Mouse (Mus musculus) midbrain, embryonic 11.5 days (tissue): ENCODE data around the gene Cntrob. TPM values are rescaled to one million over a fixed set of nuclear protein-coding genes. Genes with fewer than 3 reads are reported as not detected.

Experiments
- ATAC-seq: fragments of 200-750 bp; cut with Nextera tagmentation; 2 replicates; pipeline ENCODE4 v1.8.0; 2017; ENCODE audit warnings: moderate TSS enrichment, moderate library complexity; ENCODE audit not compliant: low FRiP score
- DNase-seq: peaks from one replicate; pipeline ENCODE4 v3.0.0; 2015; ENCODE audit warnings: low spot score; ENCODE audit errors: missing footprints
- H3K27ac ChIP-seq: fragments of 300-500 bp; sonication (generic); 2 replicates; pipeline ENCODE4 v1.5.1; 2014; ENCODE audit warnings: low read depth, low read length
- H3K27me3 ChIP-seq: fragments of 300-500 bp; sonication (generic); 2 replicates; pipeline ENCODE4 v1.6.1; 2014; ENCODE audit warnings: mild to moderate bottlenecking, low read length, moderate library complexity, mixed read lengths; ENCODE audit not compliant: control insufficient read depth, insufficient read depth
- H3K36me3 ChIP-seq: fragments of 300-500 bp; sonication (generic); 2 replicates; pipeline ENCODE4 v1.6.1; 2014; ENCODE audit warnings: mild to moderate bottlenecking, low read length, moderate library complexity, mixed read lengths; ENCODE audit not compliant: control insufficient read depth, insufficient read depth
- H3K4me1 ChIP-seq: fragments of 300-500 bp; sonication (generic); 2 replicates; pipeline ENCODE4 v1.6.1; 2014; ENCODE audit warnings: low read length; ENCODE audit not compliant: control insufficient read depth, insufficient read depth
- H3K4me2 ChIP-seq: fragments of 300-500 bp; sonication (generic); 2 replicates; pipeline ENCODE4 v1.6.1; 2014; ENCODE audit warnings: mild to moderate bottlenecking, moderate library complexity
- H3K4me3 ChIP-seq: fragments of 300-500 bp; sonication (generic); 2 replicates; pipeline ENCODE4 v1.5.1; 2014; ENCODE audit warnings: low read depth, low read length
- H3K9ac ChIP-seq: fragments of 300-500 bp; sonication (generic); 2 replicates; pipeline ENCODE4 v1.6.1; 2014; ENCODE audit warnings: low read length
- H3K9me3 ChIP-seq: fragments of 300-500 bp; sonication (generic); 2 replicates; pipeline ENCODE4 v1.6.1; 2016; ENCODE audit warnings: low read length; ENCODE audit not compliant: control insufficient read depth
- WGBS: fragments of 180-500 bp; shearing (Covaris S2); extraction: QIAGEN DNeasy Blood & Tissue Kit; methylation state at CpG from one replicate; pipeline ENCODE4 v1.1.7; 2014; 5-methylcytosine and 5-hydroxymethylcytosine counted together
- polyA plus RNA-seq: library from polyadenylated mRNA; unstranded; fragments of >200 nt; fragmentation: Nextera tagmentation; extraction: Ambion mirVana; gene quantifications from 2 replicates; pipeline ENCODE4 v1.2.1, GENCODE M21; 2014

The Cntrob gene
- polyA plus RNA-seq, 1 experiment from 2014 or later: 28.3 TPM

GRCm38 (mm10) chr11:69331152-69331551 is 7.6 kb upstream of the Cntrob start:
- Histone ChIP-seq H3K27ac (no peak overlapping the region), H3K27me3 (peaks cover 16% of the 10 kb centered on the region), H3K36me3 (no peaks in the 10 kb centered on the region), H3K9ac (no peak overlapping the region), H3K4me2 (no peak overlapping the region), H3K4me1 (peaks cover 14% of the 10 kb centered on the region), H3K4me3 (no peak overlapping the region), H3K9me3 (no peaks in the 10 kb centered on the region)
- 91% methylated on average over 6 of the region's 6 CpGs for WGBS
- ATAC-seq (no peak), DNase-seq (no peak)

- H3K9me3 ChIP-seq: no peaks in the 10 kb centered on the region
- no peak overlapping the region for H3K4me3 ChIP-seq
- DNase-seq (no peak), ATAC-seq (no peak)
- no peak overlapping the region for H3K27ac ChIP-seq
- no peak overlapping the region for H3K4me2 ChIP-seq
- WGBS: 93% methylated on average over 6 of the region's 6 CpGs
- H3K4me1 ChIP-seq: peaks cover 21% of the 10 kb centered on the region
- H3K27me3 ChIP-seq: peaks cover 16% of the 10 kb centered on the region
- H3K9ac ChIP-seq: no peak overlapping the region
- no peaks in the 10 kb centered on the region for H3K36me3 ChIP-seq
These were observed 4.9 kb upstream of the Cntrob start for GRCm38 (mm10) chr11:69328517-69328916.

DNA sequence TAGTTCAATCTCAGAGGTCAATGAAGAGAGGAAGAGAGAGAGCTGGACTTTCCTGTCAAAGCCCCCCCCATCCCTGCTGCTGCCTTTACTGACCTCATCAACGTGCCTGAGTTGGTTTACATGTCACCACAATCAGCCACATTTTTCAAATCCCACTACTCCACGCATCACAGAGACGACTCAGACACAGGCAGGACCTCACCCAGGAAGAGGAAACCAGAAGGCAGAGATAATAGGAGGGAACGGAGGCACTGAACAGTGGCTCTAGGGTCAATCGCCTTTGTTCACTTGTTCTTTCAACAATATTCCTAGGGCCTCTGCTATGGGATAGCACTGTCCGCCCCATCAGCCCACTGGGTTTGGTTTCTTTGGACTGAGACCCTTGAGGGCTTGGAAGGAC is 4.1 kb upstream of the Cntrob start:
- Histone ChIP-seq H3K27me3 (peaks cover 16% of the 10 kb centered on the region), H3K4me2 (no peak overlapping the region), H3K4me1 (peaks cover 26% of the 10 kb centered on the region), H3K4me3 (no peak overlapping the region), H3K9ac (no peak overlapping the region), H3K9me3 (no peaks in the 10 kb centered on the region), H3K36me3 (no peaks in the 10 kb centered on the region), H3K27ac (no peak overlapping the region)
- peak; percentile 79 for DNase-seq
- WGBS: 63% methylated on average over 6 of the region's 6 CpGs
- no peak for ATAC-seq

DNA sequence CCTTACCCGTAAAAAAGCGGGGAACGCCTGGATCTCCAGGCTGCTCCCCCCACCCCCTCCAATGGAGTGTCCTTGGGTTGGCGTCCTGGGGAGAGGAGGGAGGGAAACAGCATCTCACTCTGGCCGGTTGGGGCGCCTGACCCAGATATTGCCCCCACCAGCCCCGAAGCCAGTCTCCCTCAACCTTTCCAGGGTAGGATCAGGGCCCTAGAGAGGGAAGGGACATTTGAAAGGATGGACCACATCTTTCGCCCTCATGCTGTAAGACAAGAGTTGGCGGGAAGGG is 3.5 kb upstream of the Cntrob start:
- ATAC-seq (no peak), DNase-seq (no peak)
- Histone ChIP-seq H3K36me3 (no peaks in the 10 kb centered on the region), H3K4me3 (peak overlapping the region; percentile 50; the same call in 1 of the 2 replicates), H3K4me2 (no peak overlapping the region; the same call in 1 of the 2 replicates), H3K9me3 (no peaks in the 10 kb centered on the region), H3K27ac (no peak overlapping the region), H3K27me3 (peaks cover 16% of the 10 kb centered on the region), H3K4me1 (peaks cover 28% of the 10 kb centered on the region), H3K9ac (no peak overlapping the region; the same call in 1 of the 2 replicates)
- WGBS: 7% methylated on average over 9 of the region's 9 CpGs

GRCm38 (mm10) chr11:69326408-69327156 is 3.0 kb upstream of the Cntrob start:
- H3K9me3 ChIP-seq: no peaks in the 10 kb centered on the region
- H3K27ac ChIP-seq: no peak overlapping the region
- 2% methylated on average over 45 of the region's 45 CpGs for WGBS
- peak overlapping the region; percentile 66 for H3K9ac ChIP-seq
- peaks cover 16% of the 10 kb centered on the region for H3K27me3 ChIP-seq
- H3K4me1 ChIP-seq: peaks cover 30% of the 10 kb centered on the region
- ATAC-seq: peak; percentile 33
- DNase-seq: peak; percentile 87
- H3K4me2 ChIP-seq: peak overlapping the region; percentile 91
- peak overlapping the region; percentile 50 for H3K4me3 ChIP-seq
- H3K36me3 ChIP-seq: no peaks in the 10 kb centered on the region

DNA sequence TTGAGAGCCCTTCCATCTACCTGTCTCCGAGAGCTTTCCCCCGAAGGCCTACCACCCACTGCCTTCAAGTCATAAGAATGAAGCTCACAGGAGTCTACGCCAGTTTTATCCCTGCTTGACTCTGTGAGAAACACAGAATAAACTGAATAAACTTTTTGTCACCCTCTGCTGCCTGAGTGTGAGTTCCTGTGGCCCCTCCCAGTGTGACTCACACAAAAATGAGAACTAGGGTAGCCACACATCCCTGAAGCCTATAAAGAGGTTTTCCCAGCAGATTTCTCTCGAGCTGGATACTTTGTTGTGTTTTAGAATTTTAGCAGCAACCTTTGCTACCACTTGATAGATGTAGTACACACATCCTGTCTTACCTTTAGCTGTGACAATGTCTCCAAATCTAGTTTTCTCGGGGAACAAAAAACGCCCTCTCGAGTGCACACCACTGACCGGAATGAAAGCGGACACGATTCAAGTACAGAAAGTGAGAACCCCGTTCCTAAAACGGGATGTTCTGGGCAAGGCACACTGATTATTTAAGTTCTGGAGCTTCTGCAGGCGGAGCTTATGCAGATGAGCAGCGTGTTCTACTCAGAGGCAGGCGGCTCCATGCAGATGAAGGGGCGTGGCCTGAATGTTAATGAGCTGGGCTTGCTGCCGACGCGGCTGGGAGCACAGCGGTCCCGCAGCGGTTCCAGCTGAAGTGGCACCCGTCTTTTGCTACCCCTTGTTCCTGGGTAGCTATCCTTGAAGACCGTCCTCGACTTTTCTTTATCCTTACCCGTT is 2.2 kb upstream of the Cntrob start, which contains the start of gene Kcnab3:
TSS of gene Kcnab3 (plus strand) at position 631 of the 780 bp plus-strand sequence.
- ATAC-seq (peak; percentile 71), DNase-seq (peak; percentile 98)
- Histone ChIP-seq H3K36me3 (no peaks in the 10 kb centered on the region), H3K27me3 (peaks cover 16% of the 10 kb centered on the region), H3K9me3 (no peaks in the 10 kb centered on the region), H3K9ac (peak within 1 kb of the TSS; percentile 66), H3K4me3 (peak within 1 kb of the TSS; percentile 50), H3K27ac (no peak within 1 kb of the TSS), H3K4me1 (peaks cover 30% of the 10 kb centered on the region), H3K4me2 (peak within 1 kb of the TSS; percentile 91)
- WGBS: 12% methylated on average over 26 of the region's 26 CpGs

- H3K27ac ChIP-seq: no peak overlapping the region
- no peak overlapping the region; the same call in 1 of the 2 replicates for H3K4me2 ChIP-seq
- ATAC-seq (no peak), DNase-seq (peak; percentile 37)
- 82% methylated on average over 6 of the region's 6 CpGs for WGBS
- peaks cover 30% of the 10 kb centered on the region for H3K4me1 ChIP-seq
- peaks cover 16% of the 10 kb centered on the region for H3K27me3 ChIP-seq
- H3K9ac ChIP-seq: no peak overlapping the region
- H3K9me3 ChIP-seq: no peaks in the 10 kb centered on the region
- H3K36me3 ChIP-seq: no peaks in the 10 kb centered on the region
- H3K4me3 ChIP-seq: 0 out of 2 replicates have a peak overlapping the region, but pooled peaks have one; percentile 9
These were observed 1.2 kb upstream of the Cntrob start for GRCm38 (mm10) chr11:69324749-69325148.

DNA sequence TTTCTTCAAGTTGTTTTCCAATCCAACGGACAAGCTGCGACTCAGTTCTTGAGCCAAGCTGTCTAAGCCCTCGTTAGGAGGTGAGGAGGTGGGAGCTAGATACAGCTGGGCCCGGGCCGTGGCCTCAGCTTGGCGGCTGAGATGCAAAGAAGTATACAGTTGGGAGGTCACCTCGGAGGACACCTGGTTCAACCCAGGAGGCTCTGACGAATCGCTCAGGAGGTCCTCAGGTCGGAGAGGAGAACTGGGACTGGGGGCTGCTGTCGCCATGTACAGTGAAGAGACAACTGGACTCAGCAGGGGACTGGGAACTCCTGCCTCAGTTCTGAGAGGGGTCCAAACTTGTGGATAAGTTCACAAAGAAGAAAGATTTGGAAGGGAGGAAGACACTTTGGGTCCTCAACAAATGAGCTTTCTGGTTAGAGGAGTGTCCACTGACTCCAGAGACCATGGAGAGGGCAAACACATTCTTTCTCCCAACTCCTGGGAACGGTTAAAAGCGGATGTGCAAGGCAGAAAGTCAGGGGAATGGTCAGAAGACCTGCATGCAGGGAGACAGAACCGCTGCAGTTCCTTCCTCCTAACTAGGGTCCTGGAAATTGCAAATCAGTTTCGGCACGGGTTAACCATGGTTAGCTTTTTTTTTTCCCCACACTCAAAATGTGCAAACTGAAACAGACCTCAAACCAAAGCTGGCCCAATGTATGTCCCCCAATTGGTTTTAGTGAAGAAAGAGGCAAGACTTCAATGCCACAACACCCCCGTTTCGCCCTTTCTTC is 693 bp downstream of the Cntrob start:
- H3K4me1 ChIP-seq: peaks cover 30% of the 10 kb centered on the region
- WGBS: 30% methylated on average over 18 of the region's 18 CpGs

More for the DNA sequence above, 693 bp downstream of the Cntrob start:
- Histone ChIP-seq H3K27me3 (peaks cover 15% of the 10 kb centered on the region), H3K4me2 (peak overlapping the region; percentile 77), H3K4me3 (peak overlapping the region; percentile 62), H3K36me3 (peaks cover 3% of the 10 kb centered on the region), H3K9me3 (no peaks in the 10 kb centered on the region), H3K9ac (peak overlapping the region; percentile 94), H3K27ac (peak overlapping the region; percentile 78)
- DNase-seq: peak; percentile 93
- no peak for ATAC-seq
